8 mouse cellular contexts compared by ENCODE assay signal in genomic region chr8:44934850-44935497, GRCm38 (mm10). TPM values are rescaled to one million over a fixed set of nuclear protein-coding genes. Genes with fewer than 3 reads are reported as not detected.
A peak's percentile ranks its signal among the peaks of the same experiment; 100 is the strongest.
DNase-seq lines count a peak whose midpoint lies in the region; ATAC-seq and TF ChIP-seq lines count a peak whose summit lies in the region.

Gene Fat1, plus strand, starts transcription at chr8:44935447.

- peak; percentile 64; the same call in 1 of the 2 replicates for TF ChIP-seq EP300 in heart, postnatal 0 days (IDR thresholded peaks at IDR 0.05; ENCODE audit: low read depth)

- H3K27ac ChIP-seq in ES-E14 (ENCODE audit: insufficient read depth, low read depth, low read length, poor library complexity, severe bottlenecking): peak within 1 kb of the TSS; percentile 81
- H3K27ac ChIP-seq in forebrain, embryonic 16.5 days (ENCODE audit: low read length): peak within 1 kb of the TSS; percentile 71
- peak within 1 kb of the TSS; percentile 84 for H3K27ac ChIP-seq in heart, postnatal 0 days (ENCODE audit: low read depth)
- H3K27ac ChIP-seq in liver, embryonic 16.5 days (ENCODE audit: low read length): no peak within 1 kb of the TSS

- no peaks in the 10 kb centered on the region for H3K27me3 ChIP-seq in forebrain, embryonic 16.5 days (replicated peaks; ENCODE audit: control insufficient read depth, insufficient read depth, low read length)
- no peaks in the 10 kb centered on the region for H3K27me3 ChIP-seq in heart, postnatal 0 days (ENCODE audit: control insufficient read depth, insufficient read depth, low read length)
- peaks cover 50% of the 10 kb centered on the region for H3K27me3 ChIP-seq in liver, embryonic 16.5 days (ENCODE audit: control insufficient read depth, insufficient read depth, low read depth, low read length)

- WGBS in forebrain, embryonic 16.5 days: 0% methylated on average over 48 of the region's 49 CpGs
- WGBS in heart, postnatal 0 days: under 1% methylated on average over 48 of the region's 49 CpGs
- WGBS in liver, embryonic 16.5 days (ENCODE audit: insufficient replicate concordance): under 1% methylated on average over 48 of the region's 49 CpGs

- peak; percentile 45 for TF ChIP-seq CTCF in heart, postnatal 0 days (IDR thresholded peaks at IDR 0.05; ENCODE audit: low read depth)

- H3K4me1 ChIP-seq in ES-E14 (ENCODE audit: control insufficient read depth in 2 of 2, insufficient read depth in 2 of 2, low read length in 2 of 2, poor library complexity in 1 of 2): no peaks in the 10 kb centered on the region
- peaks cover 19% of the 10 kb centered on the region for H3K4me1 ChIP-seq in forebrain, embryonic 16.5 days (replicated peaks; ENCODE audit: control insufficient read depth, insufficient read depth, low read length)
- peaks cover 4% of the 10 kb centered on the region for H3K4me1 ChIP-seq in heart, postnatal 0 days (ENCODE audit: control insufficient read depth, insufficient read depth)
- no peaks in the 10 kb centered on the region; the same call in 1 of the 2 replicates for H3K4me1 ChIP-seq in liver, embryonic 16.5 days (ENCODE audit: control insufficient read depth, low read depth, low read length)

- in situ Hi-C loops in ES-E14 (cut with MboI; ENCODE audit: low sequenced_read_pairs in 2 of 2, unreplicated experiment in 2 of 2): no loop called here

- H3K4me2 ChIP-seq in forebrain, embryonic 16.5 days (ENCODE audit: low read length): peak within 1 kb of the TSS; percentile 97
- peak within 1 kb of the TSS; percentile 78 for H3K4me2 ChIP-seq in heart, postnatal 0 days (ENCODE audit: low read depth, low read length)
- peak within 1 kb of the TSS; percentile 66 for H3K4me2 ChIP-seq in liver, embryonic 16.5 days (ENCODE audit: low read depth, low read length)

- peak; percentile 39 for ATAC-seq in forebrain, embryonic 16.5 days
- peak; percentile 71 for ATAC-seq in heart, postnatal 0 days (ENCODE audit: insufficient read depth, low read depth)
- no peak for ATAC-seq in liver, embryonic 16.5 days (ENCODE audit: low read depth)

- H3K4me3 ChIP-seq in ES-E14 (ENCODE audit: insufficient read depth in 1 of 2, low read depth in 1 of 2, low read length in 2 of 2, poor library complexity in 1 of 2, severe bottlenecking in 1 of 2): peak within 1 kb of the TSS; percentile 88 to 93
- H3K4me3 ChIP-seq in forebrain, embryonic 16.5 days (replicated peaks; ENCODE audit: low read length): peak within 1 kb of the TSS; percentile 77
- peak within 1 kb of the TSS; percentile 84 for H3K4me3 ChIP-seq in heart, postnatal 0 days (ENCODE audit: low read depth, low read length)
- H3K4me3 ChIP-seq in liver, embryonic 16.5 days (ENCODE audit: low read depth, low read length): peak within 1 kb of the TSS; percentile 40

- peak; percentile 84 for DNase-seq in ES-E14 (ENCODE audit: low read depth, low spot score)
- DNase-seq in cerebellum, adult 11-12 months: peak; percentile 92
- peak; percentile 87 for DNase-seq in heart, postnatal 0 days (ENCODE audit: low spot score)
- peak; percentile 89 to 94 for DNase-seq in kidney, postnatal 36 days
- peak; percentile 88 for DNase-seq in ovary, postnatal 10 days (ENCODE audit: low spot score)
- DNase-seq in urinary bladder, postnatal 4 days (ENCODE audit: low spot score in 2 of 2): peak; percentile 90 to 93

- H3K9ac ChIP-seq in ES-E14 (ENCODE audit: insufficient read depth, low read depth, low read length, poor library complexity, severe bottlenecking): peak within 1 kb of the TSS; percentile 94
- H3K9ac ChIP-seq in forebrain, embryonic 16.5 days (replicated peaks; ENCODE audit: low read depth, low read length): peak within 1 kb of the TSS; percentile 58
- H3K9ac ChIP-seq in heart, postnatal 0 days (replicated peaks; ENCODE audit: low read depth, low read length): peak within 1 kb of the TSS; percentile 45
- H3K9ac ChIP-seq in liver, embryonic 16.5 days (ENCODE audit: low read depth, low read length): no peak within 1 kb of the TSS

- H3K36me3 ChIP-seq in ES-E14 (ENCODE audit: control insufficient read depth, insufficient read depth, low read length, poor library complexity, severe bottlenecking): no peaks in the 10 kb centered on the region
- H3K36me3 ChIP-seq in forebrain, embryonic 16.5 days (ENCODE audit: control insufficient read depth, insufficient read depth): no peaks in the 10 kb centered on the region
- H3K36me3 ChIP-seq in heart, postnatal 0 days (replicated peaks; ENCODE audit: control insufficient read depth, insufficient read depth, low read length): no peaks in the 10 kb centered on the region
- H3K36me3 ChIP-seq in liver, embryonic 16.5 days (ENCODE audit: control insufficient read depth, insufficient read depth): no peaks in the 10 kb centered on the region

- no peaks in the 10 kb centered on the region for H3K9me3 ChIP-seq in ES-E14 (ENCODE audit: control insufficient read depth, insufficient read depth, low read depth, low read length)
- H3K9me3 ChIP-seq in forebrain, embryonic 16.5 days (ENCODE audit: control insufficient read depth, low read length): no peaks in the 10 kb centered on the region
- H3K9me3 ChIP-seq in heart, postnatal 0 days (replicated peaks; ENCODE audit: control insufficient read depth, low read length): no peaks in the 10 kb centered on the region
- no peaks in the 10 kb centered on the region for H3K9me3 ChIP-seq in liver, embryonic 16.5 days (replicated peaks; ENCODE audit: control insufficient read depth, low read length)

TF ChIP-seq in ES-E14, 5 proteins besides CTCF, POLR2A, EP300 and RAD21:
- 0 out of 2 replicates have a peak, but pooled peaks have one; percentile 47 for TF ChIP-seq HCFC1 (IDR thresholded peaks at IDR 0.05; ENCODE audit: borderline replicate concordance, insufficient read depth, low read length)
- no peak for TF ChIP-seq CHD2 (IDR thresholded peaks at IDR 0.05; ENCODE audit: low read depth, low read length)
TF ChIP-seq in ES-E14: peak in this region for 1.

RNA-seq across cellular contexts. Expression of gene Fat1, which starts in this region (rescaled TPM):
- total RNA-seq in ES-E14 (2012; rRNA removed): 196 and 265 TPM in 2 replicates
- 8.7 and 10.4 TPM in 2 replicates for polyA plus RNA-seq in forebrain, embryonic 16.5 days (2015; fragmentation: Nextera tagmentation; extraction: Ambion mirVana)
- 42.8 and 51.3 TPM in 2 replicates for total RNA-seq in heart, postnatal 0 days (2014; rRNA removed; ENCODE audit: low replicate concordance)
- polyA plus RNA-seq in heart, postnatal 0 days (2015; fragmentation: Nextera tagmentation; extraction: Ambion mirVana): 4.0 and 5.1 TPM in 2 replicates
- polyA plus RNA-seq in liver, embryonic 16.5 days (2015; fragmentation: Nextera tagmentation; extraction: Ambion mirVana): 0.71 and 0.76 TPM in 2 replicates

Comparison
In these comparisons a context has a peak if more than half of its experiments do, and no peak if none do; other contexts are left out.
1. H3K4me3 ChIP-seq: peak in every context shown above with its lines; median percentile 90 in ES-E14; 84 in heart, postnatal 0 days; 77 in forebrain, embryonic 16.5 days; 40 in liver, embryonic 16.5 days.